Mouse (Mus musculus): ENCODE measurements around the gene Qrich2. TPM values are rescaled to one million over a fixed set of nuclear protein-coding genes. Genes with fewer than 3 reads are reported as not detected.
"Not testable (repeated sequence)": the region's sequence is repeated elsewhere in the genome, so short reads cannot be mapped to it uniquely, and the experiment has no call there.

Qrich2 gene
- polyA plus RNA-seq, 1 experiment from 2014 or later: not detected

- Histone ChIP-seq H3K27me3 (ENCODE audit: control insufficient read depth, insufficient read depth, low read length) (0 out of 2 replicates have a peak, but pooled peaks cover 2% of the 10 kb centered on the region), H3K27ac (ENCODE audit: low read depth, low read length) (peak overlapping the region; percentile 37; the same call in 1 of the 2 replicates), H3K4me2 (ENCODE audit: low read depth, low read length, severe bottlenecking) (peak overlapping the region; percentile 97), H3K4me3 (ENCODE audit: low read depth, low read length) (peak overlapping the region; percentile 76), H3K36me3 (ENCODE audit: control insufficient read depth, insufficient read depth, low read length) (no peaks in the 10 kb centered on the region), H3K9ac (ENCODE audit: low read length) (peak overlapping the region; percentile 95), H3K9me3 (ENCODE audit: control insufficient read depth, low read length) (no peaks in the 10 kb centered on the region), H3K4me1 (replicated peaks; ENCODE audit: control insufficient read depth, insufficient read depth, low read length) (peaks cover 8% of the 10 kb centered on the region; the same call in 1 of the 2 replicates)
- ATAC-seq (replicated peaks; ENCODE audit: low FRiP score): peak; percentile 55
- peak; percentile 68 for DNase-seq (ENCODE audit: low spot score)
- under 1% methylated on average over 61 of the region's 76 CpGs for WGBS
These were observed 53.8 kb downstream of the Qrich2 start for GRCm38 (mm10) chr11:116412028-116412827.

DNA sequence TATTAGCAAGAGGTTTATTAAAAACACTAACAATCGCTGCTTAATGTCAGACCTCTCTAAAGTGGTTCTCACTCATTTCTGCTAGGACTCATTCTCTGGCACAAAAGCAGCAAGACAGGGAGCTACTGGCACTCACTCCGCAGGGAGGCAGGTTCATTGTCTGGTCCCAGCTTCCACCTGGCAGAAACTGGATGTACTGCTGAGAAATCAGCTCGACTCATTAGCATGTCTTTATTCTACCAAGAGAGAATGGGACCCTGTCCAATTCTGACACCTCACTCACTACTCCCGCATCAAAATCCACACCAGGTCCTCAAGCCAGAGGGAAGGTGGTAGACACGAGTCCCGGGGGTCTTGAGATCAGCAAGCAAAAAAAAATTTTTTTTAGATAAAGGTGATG lies 54.5 kb downstream of the Qrich2 start:
- WGBS: 12% methylated on average over 6 of the region's 6 CpGs
- no peak for ATAC-seq (replicated peaks; ENCODE audit: low FRiP score)
- Histone ChIP-seq H3K27me3 (ENCODE audit: control insufficient read depth, insufficient read depth, low read length) (0 out of 2 replicates have a peak, but pooled peaks cover 2% of the 10 kb centered on the region), H3K9ac (ENCODE audit: low read length) (peak overlapping the region; percentile 95), H3K4me2 (ENCODE audit: low read depth, low read length, severe bottlenecking) (peak overlapping the region; percentile 97), H3K4me1 (replicated peaks; ENCODE audit: control insufficient read depth, insufficient read depth, low read length) (peaks cover 8% of the 10 kb centered on the region; the same call in 1 of the 2 replicates), H3K27ac (ENCODE audit: low read depth, low read length) (no peak overlapping the region), H3K36me3 (ENCODE audit: control insufficient read depth, insufficient read depth, low read length) (no peaks in the 10 kb centered on the region), H3K4me3 (ENCODE audit: low read depth, low read length) (peak overlapping the region; percentile 76), H3K9me3 (ENCODE audit: control insufficient read depth, low read length) (no peaks in the 10 kb centered on the region)
- DNase-seq (ENCODE audit: low spot score): peak; percentile 49

DNA sequence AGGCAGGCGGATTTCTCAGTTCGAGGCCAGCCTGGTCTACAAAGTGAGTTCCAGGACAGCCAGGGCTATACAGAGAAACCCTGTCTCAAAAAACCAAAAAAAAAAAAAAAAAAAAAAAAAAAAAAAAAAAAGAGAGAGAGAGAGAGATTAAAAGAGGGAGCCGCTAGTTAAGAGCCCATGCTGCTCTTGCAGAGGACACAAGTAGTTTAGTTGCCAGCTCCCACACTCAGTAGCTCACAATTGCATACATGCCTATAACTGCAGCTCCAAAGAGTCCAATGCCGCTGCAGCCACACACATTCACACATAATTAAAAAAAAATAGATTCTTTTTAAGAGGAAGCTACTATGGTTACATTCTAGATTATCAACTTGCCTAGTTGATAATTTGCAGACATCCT lies 55.6 kb downstream of the Qrich2 start:
- not testable (repeated sequence) for ATAC-seq (replicated peaks; ENCODE audit: low FRiP score); DNase-seq (ENCODE audit: low spot score); H3K4me1 ChIP-seq (replicated peaks; ENCODE audit: control insufficient read depth, insufficient read depth, low read length); H3K4me2 ChIP-seq (ENCODE audit: low read depth, low read length, severe bottlenecking); H3K9ac ChIP-seq (ENCODE audit: low read length); H3K27me3 ChIP-seq (ENCODE audit: control insufficient read depth, insufficient read depth, low read length); H3K4me3 ChIP-seq (ENCODE audit: low read depth, low read length); H3K36me3 ChIP-seq (ENCODE audit: control insufficient read depth, insufficient read depth, low read length); H3K9me3 ChIP-seq (ENCODE audit: control insufficient read depth, low read length); H3K27ac ChIP-seq (ENCODE audit: low read depth, low read length)
- WGBS: 93% methylated on average over 4 of the region's 4 CpGs

DNA sequence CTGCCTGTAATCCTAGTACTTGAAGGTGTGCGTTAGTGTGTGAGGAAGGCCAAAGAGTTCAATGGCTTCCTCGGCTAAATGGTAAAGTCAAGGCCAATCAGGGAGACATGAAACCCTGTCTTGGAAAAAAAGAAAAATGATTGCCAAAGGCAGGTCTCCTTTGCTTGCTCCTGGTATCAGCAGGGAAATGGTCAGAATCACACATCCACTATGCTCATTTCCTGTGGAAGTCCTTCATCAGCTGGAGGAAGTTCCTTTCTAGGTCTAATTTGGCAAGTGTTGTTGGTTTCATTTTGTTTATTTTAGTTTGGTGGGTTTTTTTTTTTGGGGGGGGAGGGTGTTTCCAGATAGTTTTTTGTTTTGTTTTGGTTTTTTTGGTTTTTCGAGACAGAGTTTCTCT lies 57.0 kb downstream of the Qrich2 start:
- 95% methylated on average over 3 of the region's 3 CpGs for whole genome bisulfite sequencing
- no peak for ATAC-seq (replicated peaks; ENCODE audit: low FRiP score)

DNA sequence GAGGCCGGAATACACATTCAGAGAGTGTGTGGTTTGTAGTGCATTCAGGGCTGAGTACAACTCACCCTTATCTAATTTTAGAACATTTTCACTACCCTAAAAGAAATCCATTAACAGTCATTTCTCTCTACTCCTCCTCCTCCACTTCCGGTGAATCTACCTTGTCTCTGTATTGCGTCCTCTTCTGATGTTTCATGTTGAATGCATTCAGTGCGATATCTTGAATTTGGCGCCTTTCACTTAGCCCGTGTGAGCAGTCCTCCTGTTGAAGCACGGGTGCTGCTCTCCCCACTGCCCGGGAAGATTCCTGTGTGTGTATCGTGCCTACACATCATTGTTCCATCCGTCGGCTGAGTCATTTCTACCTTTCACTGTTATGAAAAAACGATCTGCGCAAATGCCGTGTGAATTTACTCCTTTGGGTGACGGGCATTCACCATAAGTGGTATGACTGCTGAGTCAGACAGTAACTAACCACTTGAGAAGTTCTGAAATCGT lies 59.8 kb downstream of the Qrich2 start:
- no peak overlapping the region for H3K4me3 ChIP-seq (ENCODE audit: low read depth, low read length)
- H3K4me1 ChIP-seq (replicated peaks; ENCODE audit: control insufficient read depth, insufficient read depth, low read length): no peaks in the 10 kb centered on the region; the same call in 1 of the 2 replicates
- no peaks in the 10 kb centered on the region for H3K27me3 ChIP-seq (ENCODE audit: control insufficient read depth, insufficient read depth, low read length)
- DNase-seq (ENCODE audit: low spot score) (no peak), ATAC-seq (replicated peaks; ENCODE audit: low FRiP score) (no peak)
- no peaks in the 10 kb centered on the region for H3K9me3 ChIP-seq (ENCODE audit: control insufficient read depth, low read length)
- H3K36me3 ChIP-seq (ENCODE audit: control insufficient read depth, insufficient read depth, low read length): peaks cover 3% of the 10 kb centered on the region; the same call in 1 of the 2 replicates
- 94% methylated on average over 16 of the region's 16 CpGs for whole genome bisulfite sequencing
- H3K9ac ChIP-seq (ENCODE audit: low read length): no peak overlapping the region
- no peak overlapping the region for H3K27ac ChIP-seq (ENCODE audit: low read depth, low read length)
- no peak overlapping the region for H3K4me2 ChIP-seq (ENCODE audit: low read depth, low read length, severe bottlenecking)

More for the DNA sequence above, 57.0 kb downstream of the Qrich2 start:
- Histone ChIP-seq H3K9ac (ENCODE audit: low read length) (no peak overlapping the region), H3K27me3 (ENCODE audit: control insufficient read depth, insufficient read depth, low read length) (0 out of 2 replicates have a peak, but pooled peaks cover 2% of the 10 kb centered on the region), H3K4me1 (replicated peaks; ENCODE audit: control insufficient read depth, insufficient read depth, low read length) (peaks cover 8% of the 10 kb centered on the region; the same call in 1 of the 2 replicates), H3K4me2 (ENCODE audit: low read depth, low read length, severe bottlenecking) (no peak overlapping the region), H3K36me3 (ENCODE audit: control insufficient read depth, insufficient read depth, low read length) (peaks cover under 1% of the 10 kb centered on the region; the same call in 1 of the 2 replicates), H3K27ac (ENCODE audit: low read depth, low read length) (no peak overlapping the region), H3K4me3 (ENCODE audit: low read depth, low read length) (no peak overlapping the region), H3K9me3 (ENCODE audit: control insufficient read depth, low read length) (no peaks in the 10 kb centered on the region)
- DNase-seq (ENCODE audit: low spot score): no peak

- Histone ChIP-seq H3K27me3 (ENCODE audit: control insufficient read depth, insufficient read depth, low read length) (no peaks in the 10 kb centered on the region), H3K36me3 (ENCODE audit: control insufficient read depth, insufficient read depth, low read length) (peaks cover 3% of the 10 kb centered on the region; the same call in 1 of the 2 replicates), H3K27ac (ENCODE audit: low read depth, low read length) (no peak overlapping the region), H3K9ac (ENCODE audit: low read length) (no peak overlapping the region), H3K4me2 (ENCODE audit: low read depth, low read length, severe bottlenecking) (no peak overlapping the region), H3K9me3 (ENCODE audit: control insufficient read depth, low read length) (no peaks in the 10 kb centered on the region), H3K4me1 (replicated peaks; ENCODE audit: control insufficient read depth, insufficient read depth, low read length) (no peaks in the 10 kb centered on the region), H3K4me3 (ENCODE audit: low read depth, low read length) (no peak overlapping the region)
- 90% methylated on average over 4 of the region's 4 CpGs for WGBS
- DNase-seq (ENCODE audit: low spot score) (no peak), ATAC-seq (replicated peaks; ENCODE audit: low FRiP score) (no peak)
These were observed 60.4 kb downstream of the Qrich2 start for GRCm38 (mm10) chr11:116405601-116406000.

- Histone ChIP-seq H3K4me1 (replicated peaks; ENCODE audit: control insufficient read depth, insufficient read depth, low read length) (no peaks in the 10 kb centered on the region), H3K4me2 (ENCODE audit: low read depth, low read length, severe bottlenecking) (no peak overlapping the region), H3K36me3 (ENCODE audit: control insufficient read depth, insufficient read depth, low read length) (peaks cover 3% of the 10 kb centered on the region; the same call in 1 of the 2 replicates), H3K27me3 (ENCODE audit: control insufficient read depth, insufficient read depth, low read length) (no peaks in the 10 kb centered on the region), H3K9ac (ENCODE audit: low read length) (no peak overlapping the region), H3K9me3 (ENCODE audit: control insufficient read depth, low read length) (no peaks in the 10 kb centered on the region), H3K27ac (ENCODE audit: low read depth, low read length) (no peak overlapping the region), H3K4me3 (ENCODE audit: low read depth, low read length) (no peak overlapping the region)
- DNase-seq (ENCODE audit: low spot score) (no peak), ATAC-seq (replicated peaks; ENCODE audit: low FRiP score) (no peak)
- WGBS: 81% methylated on average over 4 of the region's 4 CpGs
These were observed 65.5 kb downstream of the Qrich2 start for GRCm38 (mm10) chr11:116400560-116400959.

- no peak overlapping the region for H3K4me2 ChIP-seq (ENCODE audit: low read depth, low read length, severe bottlenecking)
- H3K9ac ChIP-seq (ENCODE audit: low read length): no peak overlapping the region
- 88% methylated on average over 11 of the region's 11 CpGs for WGBS
These were observed 67.7 kb downstream of the Qrich2 start for GRCm38 (mm10) chr11:116398348-116398677.

More at GRCm38 (mm10) chr11:116398348-116398677, 67.7 kb downstream of the Qrich2 start:
- Histone ChIP-seq H3K27me3 (ENCODE audit: control insufficient read depth, insufficient read depth, low read length) (no peaks in the 10 kb centered on the region), H3K9me3 (ENCODE audit: control insufficient read depth, low read length) (no peaks in the 10 kb centered on the region), H3K27ac (ENCODE audit: low read depth, low read length) (no peak overlapping the region), H3K4me3 (ENCODE audit: low read depth, low read length) (no peak overlapping the region), H3K4me1 (replicated peaks; ENCODE audit: control insufficient read depth, insufficient read depth, low read length) (no peaks in the 10 kb centered on the region), H3K36me3 (ENCODE audit: control insufficient read depth, insufficient read depth, low read length) (no peaks in the 10 kb centered on the region)
- DNase-seq (ENCODE audit: low spot score): no peak
- no peak for ATAC-seq (replicated peaks; ENCODE audit: low FRiP score)

Data from forebrain, embryonic 11.5 days (tissue).